Mouse (Mus musculus) cerebellum, postnatal 10 days (tissue): ENCODE data around the gene Wdr82.

Experiments
- DNase-seq, 2 experiments: peaks; one replicate each; pipeline ENCODE4 v3.0.0; 2021; ENCODE audit warnings: mixed read lengths in 2 of 2

Wdr82 gene

DNA sequence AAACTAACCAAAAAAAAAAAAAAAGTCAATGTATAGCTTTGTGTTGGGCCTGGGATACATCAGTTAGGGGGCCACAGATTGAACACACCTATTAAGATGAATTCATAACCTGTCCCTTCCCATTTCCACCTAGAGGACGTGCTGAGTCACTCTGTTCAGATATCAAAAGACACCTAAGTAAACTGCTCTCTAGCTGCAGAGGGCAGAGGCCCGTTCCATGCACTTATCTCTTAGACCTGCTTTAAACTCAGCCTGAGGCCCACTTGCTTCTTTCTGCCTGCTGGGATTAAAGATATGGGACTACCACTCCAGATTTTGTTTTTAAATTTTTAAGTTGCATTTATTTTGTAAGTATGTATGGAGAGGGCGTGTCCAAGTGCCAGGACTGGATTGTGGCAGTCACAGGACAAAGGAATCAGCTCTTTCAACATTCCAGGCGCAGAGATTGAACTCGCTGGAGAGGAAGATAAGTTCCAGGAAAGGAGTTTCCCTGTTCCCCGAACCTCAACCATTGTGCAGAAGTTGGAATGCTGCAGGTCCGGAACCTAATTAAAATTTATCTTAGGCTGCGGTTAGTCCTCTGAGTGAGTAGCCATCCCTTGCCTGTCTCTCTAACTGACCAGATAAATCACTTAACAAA, 57.2 kb downstream of the Wdr82 start:
- DNase-seq, result no peak

DNA sequence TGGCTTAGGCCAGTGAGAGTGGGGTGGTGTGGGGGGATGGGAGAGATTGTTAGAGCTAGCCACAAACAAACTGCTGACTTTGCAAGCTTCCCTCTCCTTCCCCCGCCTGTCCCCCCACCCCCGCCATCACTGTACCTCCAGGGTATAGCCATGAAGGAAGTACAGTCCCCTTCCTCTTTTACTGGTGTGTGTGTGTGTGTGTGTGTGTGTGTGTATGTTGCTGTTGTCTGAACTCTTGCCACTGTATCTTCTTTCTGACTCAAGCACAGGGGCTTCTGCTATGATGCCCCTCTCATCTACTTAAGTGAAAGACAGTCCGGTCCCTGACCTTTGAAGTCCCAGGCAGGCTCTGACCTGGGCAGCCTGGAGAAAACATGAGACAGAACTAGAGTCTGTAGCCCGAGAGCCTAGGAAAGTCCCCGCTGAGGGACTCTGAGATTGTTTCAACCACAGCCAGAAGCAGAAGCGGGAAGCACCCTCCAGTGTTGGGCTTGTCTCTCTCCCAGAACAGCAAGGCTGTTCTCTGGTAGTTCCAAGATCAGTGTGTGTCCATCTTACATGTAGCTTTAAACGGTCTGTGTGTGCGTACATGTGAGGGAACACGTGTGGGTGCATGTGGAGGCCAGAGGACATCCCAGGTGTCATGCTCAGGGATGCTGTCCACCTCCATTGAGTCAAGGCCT, 59.5 kb downstream of the Wdr82 start:
- DNase-seq, result no peak

DNA sequence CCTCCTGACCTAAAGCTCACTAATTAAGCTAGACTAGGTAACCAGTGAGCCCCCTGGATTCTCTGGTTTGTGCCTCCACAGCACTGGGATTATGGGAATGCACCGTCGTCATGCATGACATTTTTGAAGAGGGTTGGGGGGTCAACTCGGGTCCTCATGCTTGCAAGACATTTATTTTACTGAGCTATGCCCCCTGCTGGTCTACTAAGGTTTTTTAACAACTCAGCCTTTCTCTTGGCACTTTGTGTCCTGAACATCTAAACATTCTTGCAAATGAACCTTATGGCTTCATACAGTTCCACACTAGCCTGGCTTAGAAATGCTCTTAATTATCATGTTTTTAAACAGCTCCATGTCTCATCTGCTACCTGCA, 60.0 kb downstream of the Wdr82 start:
- no peak for DNase-seq

GRCm38 (mm10) chr9:106231220-106231619, 60.5 kb downstream of the Wdr82 start:
- no peak for DNase-seq

- DNase-seq, result no peak
Observed at GRCm38 (mm10) chr9:106231816-106232215, 61.1 kb downstream of the Wdr82 start.

GRCm38 (mm10) chr9:106232956-106233355, 62.2 kb downstream of the Wdr82 start:
- DNase-seq, result no peak

- no peak for DNase-seq
Observed at GRCm38 (mm10) chr9:106233953-106234352, 63.2 kb downstream of the Wdr82 start.

DNA sequence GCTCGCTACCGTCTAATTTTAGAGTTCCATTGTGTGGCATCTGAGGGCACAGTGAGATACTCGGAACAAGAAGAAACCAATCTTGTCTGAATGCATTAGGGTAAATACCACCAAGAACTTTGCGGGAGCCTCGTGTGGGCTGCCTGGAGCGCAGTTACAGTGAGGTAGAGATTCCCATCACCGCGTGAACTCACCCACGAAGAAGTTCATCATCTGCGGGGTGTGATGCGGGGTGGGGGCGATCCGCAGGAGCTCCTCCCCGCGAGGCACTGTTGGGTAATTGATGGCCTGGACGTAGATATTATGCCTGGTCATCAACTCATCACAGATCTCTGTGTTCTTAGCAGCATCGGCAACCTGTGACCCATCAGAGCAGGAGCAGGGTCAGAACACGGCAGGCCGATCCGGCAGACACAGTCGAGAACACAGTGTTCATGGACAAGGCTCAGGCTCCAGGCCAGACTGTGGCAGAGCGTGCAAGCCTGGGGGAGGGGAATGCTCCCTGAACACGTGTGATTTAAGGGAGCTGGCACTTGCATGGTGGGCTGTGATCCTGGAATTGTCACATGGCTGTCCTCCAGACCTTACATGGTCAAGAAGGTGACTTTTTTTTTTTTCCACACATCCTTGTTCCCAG, 64.6 kb downstream of the Wdr82 start:
- DNase-seq, result no peak

DNA sequence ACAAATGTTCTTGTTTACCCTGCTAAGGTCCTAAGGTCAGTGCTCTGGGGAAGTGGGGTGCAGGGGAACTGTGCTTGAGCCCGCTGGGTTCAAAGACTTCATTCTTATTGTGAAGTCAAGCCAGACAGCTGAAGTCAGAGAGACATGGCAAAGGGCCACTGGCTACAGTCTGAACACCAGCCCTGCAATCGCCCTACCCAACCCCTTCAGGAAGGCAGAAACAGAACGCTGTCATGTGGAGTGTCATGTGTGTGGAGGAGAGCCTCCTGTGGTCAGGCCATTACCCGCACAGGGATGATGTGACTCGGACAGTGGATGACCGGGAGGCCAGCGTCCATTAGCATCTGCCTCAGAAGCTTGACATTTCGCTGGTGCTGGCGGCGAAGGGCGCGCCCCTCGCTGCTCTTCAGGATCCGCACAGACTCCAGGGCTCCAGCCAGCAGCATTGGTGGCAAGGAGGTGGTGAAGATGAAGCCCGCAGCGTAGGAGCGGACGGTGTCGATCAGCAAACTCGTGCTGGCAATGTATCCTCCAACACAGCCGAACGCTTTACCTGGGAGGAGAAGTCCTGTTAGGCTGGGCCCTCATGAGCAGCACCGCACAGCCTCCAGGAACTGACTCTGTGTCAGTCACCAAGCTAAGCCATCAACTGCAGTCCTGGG, 65.6 kb downstream of the Wdr82 start:
- no peak for DNase-seq

- DNase-seq, result no peak
Observed at GRCm38 (mm10) chr9:106236818-106237211, 66.1 kb downstream of the Wdr82 start.

DNA sequence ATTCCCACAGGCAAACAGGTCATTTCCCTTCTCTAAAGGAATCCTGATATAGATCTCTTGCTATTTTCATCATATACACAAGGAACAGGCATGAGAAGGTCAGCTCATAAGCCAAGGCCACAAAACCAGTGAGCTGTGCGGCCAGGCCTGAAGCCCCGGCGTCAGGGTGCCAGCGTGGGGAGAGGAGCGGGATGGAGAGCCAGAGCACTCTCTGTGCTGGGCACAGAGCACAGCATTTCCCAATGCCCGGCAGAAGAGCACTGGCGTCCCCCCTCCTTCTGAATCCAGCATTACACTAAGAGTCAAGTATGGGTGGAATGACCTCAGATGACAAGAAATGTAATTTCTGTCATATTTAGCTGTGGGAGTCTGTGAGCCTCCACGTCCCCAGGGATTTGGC, 66.7 kb downstream of the Wdr82 start:
- DNase-seq, result no peak

GRCm38 (mm10) chr9:106237878-106238277, 67.2 kb downstream of the Wdr82 start:
- no peak for DNase-seq
